Mouse (Mus musculus) erythroblast, adult 5-6 weeks (primary cell): ENCODE data around the gene Plagl1. TPM values are rescaled to one million over a fixed set of nuclear protein-coding genes. Genes with fewer than 3 reads are reported as not detected.

ENCODE experiments used
- ATAC-seq: replicated peaks from 2 replicates; pipeline ENCODE4 v1.8.0; 2016; ENCODE audit warnings: moderate number of reproducible peaks, mild to moderate bottlenecking, moderate TSS enrichment, inconsistent platforms; ENCODE audit not compliant: poor library complexity, low FRiP score, severe bottlenecking
- total RNA-seq, 2 experiments: library from RNA; stranded (forward) in 1 of 2; stranded (reverse) in 1 of 2; fragments of 150-400 nt in 1 of 2; fragments of 200-764, 138-1000 nt in 1 of 2; gene quantifications; 2 replicates each; pipeline versions ENCODE4 v1.2.3 to v1.2.4; 2015 to 2017; ENCODE audit warnings: low replicate concordance in 2 of 2

The Plagl1 gene
- total RNA-seq, 2 experiments from 2014 or later, result under 0.01 TPM; not detected in 1

DNA sequence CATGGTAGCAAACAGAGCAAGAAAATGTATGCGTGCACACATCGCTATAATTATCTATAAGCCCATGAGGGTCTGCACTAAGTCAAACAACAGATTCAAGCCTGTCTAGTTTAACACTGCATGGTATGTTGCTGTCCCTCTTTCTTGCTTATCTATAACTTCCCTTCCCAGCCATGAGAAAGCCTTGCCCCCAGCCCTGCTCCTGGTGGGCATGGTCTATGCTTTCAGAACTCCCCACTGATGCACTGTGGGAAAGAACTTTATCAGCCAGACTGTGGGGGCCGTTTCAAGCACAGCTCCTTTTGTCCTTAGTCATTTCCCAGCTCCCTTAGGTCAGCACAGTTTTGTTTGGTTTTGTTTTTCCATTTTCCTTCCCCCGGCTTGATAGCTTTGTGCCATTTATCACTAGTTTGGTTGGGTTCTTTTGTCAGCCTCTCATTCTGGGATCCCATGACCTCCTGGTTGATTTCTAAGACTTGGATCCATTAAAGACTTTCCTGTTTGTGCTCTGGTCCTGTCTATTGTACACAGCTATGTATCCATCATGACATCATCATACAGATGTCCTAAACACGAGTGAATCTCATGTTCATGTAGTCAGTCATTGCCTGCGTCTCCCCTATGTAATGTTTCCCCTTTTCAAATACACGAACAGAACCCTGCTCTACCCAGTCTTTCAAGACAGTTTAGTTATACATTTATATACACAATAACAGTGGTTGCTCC lies 16.7 kb downstream of the Plagl1 start:
- ATAC-seq, result no peak

- ATAC-seq, result no peak
These were observed 22.2 kb downstream of the Plagl1 start for GRCm38 (mm10) chr10:13082459-13082858.

DNA sequence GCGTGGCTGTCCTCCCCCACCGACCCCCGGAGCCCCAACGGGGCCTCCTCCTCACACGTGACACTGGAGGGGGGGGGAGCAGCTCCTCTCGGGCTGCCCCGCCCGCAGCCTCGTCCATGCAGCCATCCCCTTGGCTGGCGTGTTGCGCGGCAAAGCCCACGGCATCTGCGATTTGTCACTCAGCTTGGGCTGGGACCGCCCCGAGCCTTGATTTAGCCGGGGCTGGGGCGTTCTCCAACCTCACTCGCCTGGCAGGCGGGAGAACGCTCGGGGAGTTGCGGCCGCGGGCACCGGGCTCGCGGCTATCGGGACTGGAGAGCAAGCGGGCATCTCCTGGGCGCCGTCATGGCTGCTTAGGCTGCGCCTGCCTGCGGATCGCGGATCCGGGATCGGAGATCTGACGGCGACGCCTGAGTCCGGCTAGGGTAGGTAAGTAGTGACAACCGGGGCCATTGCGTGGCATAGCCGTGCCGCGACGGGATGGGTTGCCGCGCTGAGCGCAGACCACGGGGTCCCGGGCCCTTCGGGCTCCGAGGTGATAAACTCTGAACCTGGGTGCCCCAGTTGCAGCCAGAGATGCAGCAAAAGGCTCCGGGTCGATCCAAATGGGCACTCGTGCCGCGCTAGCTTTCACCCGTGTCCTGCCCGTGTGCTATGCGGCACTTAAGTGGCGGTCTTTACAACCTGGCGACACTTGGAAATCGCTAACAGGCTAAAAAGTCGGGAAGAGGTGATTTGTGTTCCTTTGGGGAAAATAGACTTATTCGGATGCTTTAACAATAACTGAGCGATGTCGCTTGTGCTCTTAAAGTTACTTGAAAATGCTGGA lies 30.5 kb downstream of the Plagl1 start:
- no peak for ATAC-seq

GRCm38 (mm10) chr10:13092996-13093395 lies 32.7 kb downstream of the Plagl1 start:
- no peak for ATAC-seq

DNA sequence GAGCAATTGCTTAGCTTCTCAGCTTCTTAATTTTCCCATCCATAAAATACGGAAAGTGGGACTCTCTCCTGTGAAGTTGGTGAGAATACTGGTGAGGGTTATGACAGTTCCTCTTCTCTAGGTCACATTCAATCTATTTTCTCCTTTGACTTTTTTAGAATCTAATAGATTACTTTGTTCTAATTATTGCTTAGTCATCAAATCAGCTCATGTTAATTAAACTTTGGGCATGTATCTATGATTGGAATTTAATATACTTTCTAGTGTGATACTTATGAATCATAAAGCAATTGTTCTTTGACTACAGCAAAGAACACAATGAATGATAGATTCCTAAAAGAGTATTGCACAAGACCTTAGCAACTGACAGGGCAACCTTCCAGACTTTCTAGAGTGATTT lies 38.6 kb downstream of the Plagl1 start:
- ATAC-seq, result no peak

DNA sequence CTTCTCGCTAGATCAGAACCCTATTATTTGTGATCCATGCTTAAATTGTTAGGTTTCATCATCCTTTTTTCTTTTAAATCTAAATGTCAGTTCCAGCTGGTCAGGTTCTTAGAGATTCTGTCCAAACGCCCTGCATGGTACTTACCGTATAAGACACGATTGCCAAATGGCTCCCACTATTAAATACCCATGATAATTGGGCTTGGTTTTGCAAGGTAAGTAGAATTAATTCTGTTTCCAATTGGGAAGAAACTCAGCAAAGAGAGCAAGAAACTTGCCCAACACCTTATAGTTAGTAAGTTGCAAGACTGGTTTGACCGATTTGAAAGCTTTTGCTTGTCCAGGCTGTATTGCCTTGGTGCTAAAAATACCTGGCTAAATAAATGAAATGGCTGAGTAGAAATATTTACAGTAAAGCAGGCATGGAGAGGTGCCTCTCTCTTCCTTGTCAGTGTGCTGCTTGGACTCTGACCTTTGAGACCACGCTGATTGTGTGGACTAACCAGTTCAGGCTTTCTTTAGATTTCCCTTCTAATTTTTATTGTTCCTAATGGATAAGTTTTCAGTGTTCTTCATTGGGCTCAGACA lies 39.9 kb downstream of the Plagl1 start:
- ATAC-seq, result no peak

DNA sequence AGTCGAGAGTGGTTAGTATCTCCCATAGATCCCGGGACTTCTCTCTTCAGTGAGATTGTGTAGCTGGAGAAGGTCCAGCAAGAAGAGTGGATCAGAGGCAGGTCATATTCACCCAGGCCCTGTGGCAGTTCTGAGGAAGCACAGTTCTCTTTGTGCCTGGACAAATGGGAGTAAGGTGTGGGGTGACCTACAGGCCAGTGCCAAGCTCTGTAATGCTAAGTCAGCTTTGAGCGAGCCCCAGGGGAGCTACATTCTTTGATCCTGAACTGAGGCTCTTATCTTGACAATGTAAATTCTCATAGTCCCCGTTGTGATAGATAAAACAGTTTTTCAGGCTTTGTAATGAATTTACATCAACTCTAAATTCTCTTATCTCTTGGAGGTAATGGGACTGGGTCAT lies 42.1 kb downstream of the Plagl1 start:
- ATAC-seq, result no peak

GRCm38 (mm10) chr10:13103838-13104237 lies 43.5 kb downstream of the Plagl1 start:
- ATAC-seq, result no peak

GRCm38 (mm10) chr10:13106909-13107624 lies 46.8 kb downstream of the Plagl1 start:
- no peak for ATAC-seq

GRCm38 (mm10) chr10:13108021-13108548 lies 47.8 kb downstream of the Plagl1 start:
- no peak for ATAC-seq

- no peak for ATAC-seq
These were observed 48.5 kb downstream of the Plagl1 start for GRCm38 (mm10) chr10:13108847-13109246.

DNA sequence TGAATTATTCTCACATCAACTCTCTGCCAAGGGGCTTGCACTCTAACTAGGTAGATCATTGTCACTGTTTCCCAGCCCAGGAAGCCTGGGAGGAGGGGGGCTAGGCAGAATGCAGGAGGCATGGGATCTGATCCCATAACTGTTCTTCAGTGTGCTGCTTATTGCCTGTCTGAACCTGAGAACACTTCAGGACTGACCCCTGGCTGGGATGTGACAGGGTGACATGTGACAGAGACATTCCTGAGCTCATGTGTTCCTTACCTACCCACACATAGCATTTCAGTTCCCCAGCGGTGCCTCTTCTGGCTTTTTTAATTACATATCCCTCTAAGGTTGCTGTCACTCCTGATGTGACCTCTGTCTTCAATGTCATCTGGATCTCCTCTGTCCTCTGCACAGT lies 49.5 kb downstream of the Plagl1 start:
- ATAC-seq, result no peak

DNA sequence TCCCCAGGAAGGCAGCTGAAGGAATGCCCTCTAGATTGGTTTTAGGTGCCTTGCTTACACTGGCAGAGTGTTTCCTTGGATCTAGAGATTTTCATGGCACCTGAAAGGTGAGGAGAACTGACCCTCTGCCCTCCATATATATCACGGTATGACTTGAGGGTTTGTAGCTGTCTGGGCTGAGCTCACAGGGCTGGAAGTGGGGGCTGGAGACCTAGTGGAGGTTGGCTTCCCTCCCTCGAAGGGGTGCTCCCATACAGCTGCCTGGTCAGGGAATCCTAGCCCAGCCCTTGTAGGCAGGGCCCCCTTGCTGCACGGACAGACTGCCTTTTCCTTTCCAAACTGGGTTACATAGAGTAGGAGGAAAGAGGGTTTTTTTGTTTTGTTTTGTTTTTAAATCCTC lies 52.5 kb downstream of the Plagl1 start:
- no peak for ATAC-seq

DNA sequence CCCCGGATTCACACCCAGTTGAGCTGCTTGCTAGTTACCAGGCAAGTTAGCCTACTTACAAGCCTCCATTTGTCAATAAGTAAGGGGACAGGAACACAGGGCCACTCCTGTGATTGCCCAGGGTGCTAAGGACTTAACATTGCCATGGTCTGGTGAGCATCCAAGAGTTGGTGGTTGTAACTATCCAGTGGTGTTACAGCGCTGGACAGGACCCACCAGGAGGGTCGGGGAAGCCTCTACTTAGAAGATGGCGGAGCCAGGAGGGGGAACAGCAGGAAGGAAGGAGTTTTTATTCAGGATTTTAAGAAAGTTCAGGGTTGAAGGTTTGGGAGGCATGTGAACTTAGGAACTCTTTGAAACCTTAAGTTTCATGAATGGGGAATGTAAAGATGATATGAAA lies 53.3 kb downstream of the Plagl1 start:
- ATAC-seq, result no peak

DNA sequence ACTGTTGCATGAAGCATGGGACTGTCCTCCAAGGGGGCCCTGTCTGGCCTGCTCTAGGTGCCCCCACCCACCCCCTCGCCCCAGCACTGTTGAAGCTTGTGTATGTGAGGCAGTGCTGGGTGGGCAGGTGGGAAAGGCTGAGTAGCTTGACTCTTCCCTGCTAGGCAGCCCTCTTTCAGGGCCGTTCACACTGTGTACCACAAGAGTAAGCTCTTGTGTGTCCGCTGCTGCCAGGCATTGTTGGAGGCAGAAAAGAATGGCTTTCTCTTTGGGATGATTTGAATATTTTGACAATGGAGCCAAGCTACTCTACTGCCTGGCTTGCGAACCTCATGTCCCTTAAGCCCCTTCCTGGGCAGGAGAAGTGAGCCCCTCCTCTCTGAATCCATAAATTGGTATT lies 54.7 kb downstream of the Plagl1 start:
- no peak for ATAC-seq

DNA sequence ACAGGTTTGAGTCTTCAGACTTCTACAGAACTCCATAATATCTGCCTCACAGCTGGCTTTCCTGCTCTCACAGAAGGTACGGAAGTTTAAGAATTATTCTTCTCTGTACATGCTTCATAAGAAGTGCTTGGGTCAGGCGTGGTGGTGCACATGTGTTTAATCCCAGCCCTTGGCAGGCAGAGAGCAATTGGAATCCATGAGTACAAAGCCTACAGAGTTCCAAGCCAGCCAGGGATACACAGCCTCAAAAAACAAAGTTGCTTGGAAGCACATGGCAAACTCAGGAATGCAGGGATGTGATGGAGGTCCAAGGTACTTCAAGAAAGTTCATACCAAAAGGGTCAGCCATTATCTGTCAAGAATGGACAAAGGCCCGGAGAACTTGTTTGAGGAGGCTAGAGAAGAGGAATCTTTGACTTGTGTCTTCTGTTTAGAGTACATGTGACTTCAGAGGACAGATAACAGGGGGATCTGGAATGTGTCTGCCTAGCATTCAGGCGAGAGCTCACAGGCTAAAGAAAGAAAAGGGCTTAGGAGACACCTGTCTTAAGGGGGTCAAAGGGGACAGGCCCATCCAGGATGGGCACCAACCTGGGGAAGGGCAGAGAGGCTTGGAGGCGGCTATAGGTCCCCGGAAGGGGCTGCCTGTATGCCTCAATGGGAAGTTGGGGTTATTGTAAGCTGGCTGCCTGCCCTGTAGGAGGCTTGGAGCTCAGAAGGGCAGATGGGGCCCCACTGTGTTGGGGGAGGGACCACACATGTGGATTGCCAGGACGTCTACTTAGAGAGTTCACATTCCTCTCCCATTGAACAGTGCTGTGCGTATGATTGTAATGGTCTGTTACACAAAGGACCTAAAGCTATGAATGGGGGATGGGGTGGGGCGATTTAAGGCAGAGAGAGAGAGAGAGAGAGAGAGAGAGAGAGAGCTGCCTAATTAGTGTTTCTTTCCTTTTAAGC lies 56.7 kb downstream of the Plagl1 start:
- ATAC-seq, result no peak

GRCm38 (mm10) chr10:13118024-13118769 lies 57.9 kb downstream of the Plagl1 start:
- no peak for ATAC-seq

DNA sequence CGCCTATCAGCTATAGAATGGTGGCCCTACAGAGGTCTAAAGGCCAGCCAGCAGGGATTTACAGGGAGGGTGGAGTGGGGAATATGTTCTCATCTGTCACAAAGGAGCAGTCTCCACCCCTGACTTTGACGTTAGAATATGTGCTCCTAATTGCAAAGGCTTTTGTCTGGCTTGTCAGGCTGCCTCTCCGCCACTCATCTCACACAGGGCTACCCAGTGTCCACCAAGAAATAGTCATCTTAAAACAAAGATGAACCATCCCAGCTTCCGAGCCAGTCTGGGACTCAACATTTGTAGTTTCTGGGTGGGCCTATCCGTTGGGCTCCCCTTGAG lies 58.4 kb downstream of the Plagl1 start:
- no peak for ATAC-seq
